Mouse (Mus musculus) ovary, postnatal 14 days (tissue): Measurements from ENCODE around the gene Gm5891.
"Not testable (repeated sequence)": the region's sequence is repeated elsewhere in the genome, so short reads cannot be mapped to it uniquely, and the experiment has no call there.

Experiments
- DNase-seq: peaks from one replicate; pipeline ENCODE4 v3.0.0; 2022; ENCODE audit warnings: low spot score

The Gm5891 gene

GRCm38 (mm10) chr7:21921191-21921590 lies at the start of gene Gm5891:
Gm5891 (minus strand) TSS chr7:21921291.
- DNase-seq = not testable (repeated sequence)
